Mouse (Mus musculus): ENCODE results near the gene Gon7. TPM values are rescaled to one million over a fixed set of nuclear protein-coding genes. Genes with fewer than 3 reads are reported as not detected.

The Gon7 gene
- polyA plus RNA-seq, 1 experiment, result 22.5 TPM

DNA sequence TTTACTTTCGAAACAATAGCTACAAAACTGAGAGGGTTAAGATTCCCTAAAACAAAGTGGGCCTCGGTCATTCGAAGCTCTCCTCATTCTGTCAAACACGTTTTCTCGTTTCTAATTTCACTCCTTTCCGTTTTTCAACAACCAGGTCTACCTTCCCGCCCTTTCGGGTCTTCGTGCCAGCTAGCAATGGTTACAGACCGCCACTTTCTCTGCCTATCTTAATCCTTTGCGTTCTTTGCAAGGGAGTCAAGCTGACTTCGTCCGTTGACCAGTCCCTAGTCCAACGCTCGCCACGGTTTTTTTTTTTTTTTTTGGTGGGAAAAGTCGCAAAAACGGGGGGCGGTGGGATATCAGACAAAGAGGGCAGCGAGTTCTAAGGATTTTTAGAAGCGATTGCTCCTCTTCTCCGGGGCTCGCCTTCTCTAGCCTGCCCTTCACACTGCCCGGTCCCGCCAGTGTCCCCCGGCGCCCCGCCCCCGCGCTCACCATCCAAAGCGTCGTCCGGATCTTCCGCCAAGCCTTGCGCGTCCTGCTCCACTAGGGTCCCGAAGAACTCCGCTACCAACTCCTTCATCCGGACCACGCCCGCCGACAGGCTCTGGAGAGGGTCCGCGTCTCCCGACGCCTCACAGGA, 431 bp downstream of the Gon7 start:
- no peak for TF ChIP-seq POLR2A (IDR thresholded peaks at IDR 0.05; ENCODE audit: borderline replicate concordance, insufficient read depth, low read length)
- no peak for TF ChIP-seq CTCF (IDR thresholded peaks at IDR 0.05; ENCODE audit: borderline replicate concordance, insufficient read depth, low read depth, low read length)
- Histone ChIP-seq H3K27me3 (ENCODE audit: control insufficient read depth, insufficient read depth, low read length) (no peaks in the 10 kb centered on the region), H3K27ac (ENCODE audit: insufficient read depth, low read length) (0 out of 2 replicates have a peak overlapping the region, but pooled peaks have one; percentile 20), H3K4me1 (ENCODE audit: control insufficient read depth, insufficient read depth, low read length) (peaks cover 5% of the 10 kb centered on the region), H3K4me3 (replicated peaks; ENCODE audit: insufficient read depth, low read depth, low read length) (peak overlapping the region; percentile 88)
- no peak for DNase-seq
- WGBS, result 1% methylated on average over 46 of the region's 46 CpGs

DNA sequence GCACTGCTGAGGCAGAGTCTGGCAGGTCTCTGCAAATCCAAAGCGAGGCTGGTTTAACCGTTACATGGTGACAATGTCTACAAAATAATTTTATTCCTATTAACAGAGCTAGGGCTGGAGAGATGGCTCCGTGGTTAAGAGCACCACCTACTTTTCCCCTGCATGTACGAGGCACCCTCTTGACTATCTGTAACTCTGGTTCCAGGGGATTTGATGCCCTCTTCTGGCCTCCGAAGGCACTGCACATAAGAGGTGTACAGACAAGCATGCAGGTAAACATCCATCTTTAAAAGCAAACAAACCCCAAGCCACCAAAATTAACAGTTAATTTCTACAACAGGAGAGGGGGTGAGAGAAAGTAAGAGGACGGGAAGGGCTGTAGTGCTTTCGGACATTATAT, 1.3 kb downstream of the Gon7 start:
- Histone ChIP-seq H3K4me1 (ENCODE audit: control insufficient read depth, insufficient read depth, low read length) (peaks cover 5% of the 10 kb centered on the region), H3K27ac (ENCODE audit: insufficient read depth, low read length) (no peak overlapping the region), H3K27me3 (ENCODE audit: control insufficient read depth, insufficient read depth, low read length) (no peaks in the 10 kb centered on the region), H3K4me3 (replicated peaks; ENCODE audit: insufficient read depth, low read depth, low read length) (no peak overlapping the region)
- no peak for DNase-seq
- TF ChIP-seq POLR2A (IDR thresholded peaks at IDR 0.05; ENCODE audit: borderline replicate concordance, insufficient read depth, low read length) (no peak), CTCF (IDR thresholded peaks at IDR 0.05; ENCODE audit: borderline replicate concordance, insufficient read depth, low read depth, low read length) (peak; percentile 28; the same call in 1 of the 2 replicates)
- 81% methylated on average over 7 of the region's 7 CpGs for WGBS

- H3K27me3 ChIP-seq (ENCODE audit: control insufficient read depth, insufficient read depth, low read length), result no peaks in the 10 kb centered on the region
- no peak overlapping the region for H3K4me3 ChIP-seq (replicated peaks; ENCODE audit: insufficient read depth, low read depth, low read length)
- H3K27ac ChIP-seq (ENCODE audit: insufficient read depth, low read length), result no peak overlapping the region
- no peak for TF ChIP-seq POLR2A (IDR thresholded peaks at IDR 0.05; ENCODE audit: borderline replicate concordance, insufficient read depth, low read length)
- TF ChIP-seq CTCF (IDR thresholded peaks at IDR 0.05; ENCODE audit: borderline replicate concordance, insufficient read depth, low read depth, low read length), result no peak
- DNase-seq, result no peak
- 85% methylated on average over 3 of the region's 3 CpGs for WGBS
- no peaks in the 10 kb centered on the region; the same call in 1 of the 2 replicates for H3K4me1 ChIP-seq (ENCODE audit: control insufficient read depth, insufficient read depth, low read length)
These were observed 9.3 kb downstream of the Gon7 start for GRCm38 (mm10) chr12:102748256-102748655.

DNA sequence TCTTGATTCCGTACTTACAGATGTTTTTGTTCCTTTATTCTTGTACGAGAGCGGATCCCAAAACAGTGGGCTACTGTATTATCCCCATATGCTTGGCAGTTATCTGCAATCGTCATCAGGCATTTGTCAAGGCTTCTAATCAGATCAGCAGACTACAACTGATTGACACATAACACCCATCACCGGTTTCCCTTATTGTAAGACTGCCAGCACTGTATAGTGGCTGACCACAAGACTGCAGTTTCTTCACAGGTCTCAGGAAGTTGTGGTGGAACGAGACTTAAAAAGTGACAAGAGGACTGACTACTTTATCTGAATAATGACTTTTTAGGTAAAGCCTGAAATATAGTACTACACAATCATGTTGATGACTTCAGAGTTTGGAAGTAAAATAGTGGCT, 12.8 kb downstream of the Gon7 start:
- TF ChIP-seq CTCF (IDR thresholded peaks at IDR 0.05; ENCODE audit: borderline replicate concordance, insufficient read depth, low read depth, low read length), result no peak
- TF ChIP-seq POLR2A (IDR thresholded peaks at IDR 0.05; ENCODE audit: borderline replicate concordance, insufficient read depth, low read length), result no peak

GRCm38 (mm10) chr12:102743589-102744574, 13.7 kb downstream of the Gon7 start, which contains the start of the genes Moap1 and Tmem251:
TSS of gene Moap1 (minus strand) at chr12:102743661.
TSS of gene Tmem251 (plus strand) at chr12:102743762.
- Histone ChIP-seq H3K4me3 (replicated peaks; ENCODE audit: insufficient read depth, low read depth, low read length) (peak within 1 kb of the TSS; percentile 95), H3K4me1 (ENCODE audit: control insufficient read depth, insufficient read depth, low read length) (no peaks in the 10 kb centered on the region; the same call in 1 of the 2 replicates), H3K27ac (ENCODE audit: insufficient read depth, low read length) (peak within 1 kb of the TSS; percentile 93), H3K27me3 (ENCODE audit: control insufficient read depth, insufficient read depth, low read length) (no peaks in the 10 kb centered on the region)
- DNase-seq, result peak; percentile 91 to 93
- WGBS, result under 1% methylated on average over 62 of the region's 63 CpGs
- TF ChIP-seq POLR2A (IDR thresholded peaks at IDR 0.05; ENCODE audit: borderline replicate concordance, insufficient read depth, low read length) (peak; percentile 92), CTCF (IDR thresholded peaks at IDR 0.05; ENCODE audit: borderline replicate concordance, insufficient read depth, low read depth, low read length) (no peak)

More for the DNA sequence above, 12.8 kb downstream of the Gon7 start:
- no peak overlapping the region for H3K27ac ChIP-seq (ENCODE audit: insufficient read depth, low read length)
- WGBS, result 43% methylated on average over 6 of the region's 6 CpGs
- no peak for DNase-seq
- no peaks in the 10 kb centered on the region; the same call in 1 of the 2 replicates for H3K4me1 ChIP-seq (ENCODE audit: control insufficient read depth, insufficient read depth, low read length)
- H3K4me3 ChIP-seq (replicated peaks; ENCODE audit: insufficient read depth, low read depth, low read length), result no peak overlapping the region
- no peaks in the 10 kb centered on the region for H3K27me3 ChIP-seq (ENCODE audit: control insufficient read depth, insufficient read depth, low read length)

GRCm38 (mm10) chr12:102743036-102743588, 14.5 kb downstream of the Gon7 start:
- Histone ChIP-seq H3K4me1 (ENCODE audit: control insufficient read depth, insufficient read depth, low read length) (no peaks in the 10 kb centered on the region; the same call in 1 of the 2 replicates), H3K27ac (ENCODE audit: insufficient read depth, low read length) (peak overlapping the region; percentile 93), H3K4me3 (replicated peaks; ENCODE audit: insufficient read depth, low read depth, low read length) (peak overlapping the region; percentile 95), H3K27me3 (ENCODE audit: control insufficient read depth, insufficient read depth, low read length) (no peaks in the 10 kb centered on the region)
- DNase-seq, result no peak
- TF ChIP-seq CTCF (IDR thresholded peaks at IDR 0.05; ENCODE audit: borderline replicate concordance, insufficient read depth, low read depth, low read length) (no peak), POLR2A (IDR thresholded peaks at IDR 0.05; ENCODE audit: borderline replicate concordance, insufficient read depth, low read length) (no peak)
- under 1% methylated on average over 33 of the region's 33 CpGs for WGBS

DNA sequence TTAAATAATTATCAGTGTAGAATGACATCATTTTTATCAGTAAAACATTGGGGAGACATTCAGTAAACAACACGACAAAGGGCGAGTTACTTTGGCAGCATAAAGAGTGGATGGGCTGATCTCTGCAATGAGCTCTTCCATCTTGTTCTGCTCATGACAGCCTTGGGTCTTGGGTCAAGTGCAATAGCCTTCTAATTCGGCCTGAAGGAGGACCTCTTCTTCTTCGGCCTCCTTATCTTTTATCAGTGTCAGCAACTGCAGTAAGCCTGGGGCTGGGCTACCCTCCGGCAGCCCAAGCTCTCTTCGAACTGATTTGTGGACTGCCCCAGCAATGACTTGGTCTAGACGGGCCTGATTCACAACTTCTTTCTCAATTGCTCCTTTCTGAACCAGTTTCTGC, 15.5 kb downstream of the Gon7 start:
- no peak overlapping the region for H3K27ac ChIP-seq (ENCODE audit: insufficient read depth, low read length)
- no peak overlapping the region for H3K4me3 ChIP-seq (replicated peaks; ENCODE audit: insufficient read depth, low read depth, low read length)
- no peaks in the 10 kb centered on the region; the same call in 1 of the 2 replicates for H3K4me1 ChIP-seq (ENCODE audit: control insufficient read depth, insufficient read depth, low read length)
- no peak for DNase-seq
- H3K27me3 ChIP-seq (ENCODE audit: control insufficient read depth, insufficient read depth, low read length), result no peaks in the 10 kb centered on the region
- TF ChIP-seq CTCF (IDR thresholded peaks at IDR 0.05; ENCODE audit: borderline replicate concordance, insufficient read depth, low read depth, low read length) (no peak), POLR2A (IDR thresholded peaks at IDR 0.05; ENCODE audit: borderline replicate concordance, insufficient read depth, low read length) (no peak)
- 89% methylated on average over 7 of the region's 7 CpGs for WGBS
